Mouse (Mus musculus) NIH3T3 (cell line): Measurements from ENCODE around the gene Slain2.
"Not testable (repeated sequence)": the region's sequence is repeated elsewhere in the genome, so short reads cannot be mapped to it uniquely, and the experiment has no call there.

Experiments used
- DNase-seq: peaks from one replicate; pipeline ENCODE4 v3.0.0-alpha.2; 2012; ENCODE audit warnings: low read depth

The Slain2 gene

GRCm38 (mm10) chr5:72901866-72902265, 12.2 kb upstream of the Slain2 start:
- no peak for DNase-seq

- peak; percentile 16 for DNase-seq
Observed at GRCm38 (mm10) chr5:72902312-72902711, 11.8 kb upstream of the Slain2 start.

- DNase-seq, result peak; percentile 62
Observed at GRCm38 (mm10) chr5:72902876-72903516, 11.1 kb upstream of the Slain2 start.

DNA sequence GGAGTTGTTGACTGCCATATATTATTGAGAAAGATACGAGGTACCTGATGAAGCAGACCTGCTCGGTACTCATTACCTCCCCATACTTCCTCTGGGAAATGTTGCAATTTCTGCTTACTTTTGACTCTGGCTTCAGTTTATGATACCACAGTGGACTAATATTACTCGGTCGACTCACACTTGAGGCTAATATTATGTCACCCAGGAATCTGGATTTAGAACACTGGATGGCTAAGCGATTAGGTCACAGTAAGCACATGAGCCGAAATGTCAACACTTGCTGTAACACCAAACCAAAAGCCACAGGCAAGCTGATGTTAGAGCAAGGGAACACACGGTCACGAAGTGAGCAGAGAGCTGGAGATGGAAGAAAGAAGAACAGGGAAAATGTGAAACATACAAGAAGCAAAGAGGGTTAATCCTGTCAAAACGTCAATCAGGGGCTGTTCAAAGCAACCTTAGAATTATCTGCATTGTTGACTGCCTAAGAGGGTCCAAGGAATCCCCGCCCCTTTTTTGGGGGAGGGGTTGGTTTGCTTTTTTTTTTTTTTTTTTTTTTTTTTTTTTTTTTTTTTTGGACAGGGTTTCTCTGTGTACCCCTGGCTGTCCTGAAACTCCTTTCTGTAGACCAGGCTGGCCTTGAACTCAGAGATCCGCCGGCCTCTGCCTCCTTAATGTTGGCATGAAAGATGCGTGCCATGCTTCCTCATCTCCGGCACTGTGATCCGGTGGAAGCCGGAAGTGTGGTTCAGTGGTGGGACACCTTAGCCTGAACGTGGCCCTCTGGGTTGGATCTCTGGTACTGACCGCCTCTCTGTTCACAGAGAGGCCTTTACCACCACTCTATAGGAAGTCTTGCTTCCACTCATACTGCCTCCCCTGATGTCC, 9.0 kb upstream of the Slain2 start:
- peak; percentile 83 for DNase-seq

GRCm38 (mm10) chr5:72907402-72907801, 6.7 kb upstream of the Slain2 start:
- peak; percentile 68 for DNase-seq

DNA sequence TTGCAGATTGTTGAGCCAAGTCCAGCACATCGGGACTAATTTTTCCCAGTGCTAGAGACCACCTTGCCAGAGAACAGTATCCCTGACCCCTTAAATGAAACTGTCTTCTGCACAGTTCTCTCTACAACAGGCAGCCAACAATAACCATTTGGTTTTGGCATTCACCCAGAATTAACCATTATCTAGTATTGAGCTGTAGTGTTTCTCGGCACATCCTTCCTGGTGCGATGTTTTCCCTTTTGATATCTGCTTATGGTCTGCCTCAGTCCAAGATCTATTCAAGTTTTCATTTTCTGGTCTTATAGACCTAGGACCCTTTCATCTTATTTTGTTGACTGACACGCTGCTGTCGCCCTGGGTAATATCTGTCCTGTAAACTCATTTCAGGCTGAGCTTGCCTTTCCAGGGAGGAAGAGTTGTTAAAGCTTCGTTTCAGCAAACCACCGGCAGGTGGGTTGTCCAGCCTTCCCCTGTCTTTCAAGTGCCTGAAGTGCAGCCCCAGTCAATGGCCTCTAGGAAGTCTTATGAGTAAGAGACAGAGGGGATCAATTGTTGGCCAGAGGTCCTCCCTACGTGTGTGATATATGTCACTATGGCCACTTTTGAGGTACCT, 5.7 kb upstream of the Slain2 start:
- DNase-seq, result no peak

DNA sequence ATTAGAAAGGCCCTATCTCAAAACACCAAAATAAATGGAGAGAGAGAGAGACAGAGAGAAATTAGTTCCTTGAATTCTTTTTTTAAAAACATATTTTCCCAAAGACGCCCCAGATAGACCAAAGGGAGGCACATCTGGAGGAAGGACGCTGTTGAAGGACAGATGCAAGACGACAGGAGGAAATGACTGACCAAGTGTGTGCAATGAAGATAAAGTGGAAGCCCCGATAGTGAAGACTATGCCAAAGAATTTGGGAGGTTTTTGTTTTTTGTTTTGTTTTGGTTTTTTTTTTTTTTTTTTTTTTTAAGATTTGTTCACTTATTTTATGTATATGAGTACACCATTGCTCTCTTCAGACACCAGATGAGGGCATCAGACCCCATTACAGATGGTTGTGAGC, 4.7 kb upstream of the Slain2 start:
- DNase-seq, result no peak

GRCm38 (mm10) chr5:72910373-72910772, 3.7 kb upstream of the Slain2 start:
- DNase-seq, result peak; percentile 56

- DNase-seq, result no peak
Observed at GRCm38 (mm10) chr5:72911284-72911683, 2.8 kb upstream of the Slain2 start.

- peak; percentile 63 for DNase-seq
Observed at GRCm38 (mm10) chr5:72914633-72915561, 793 bp downstream of the Slain2 start.

- DNase-seq, result peak; percentile 37
Observed at GRCm38 (mm10) chr5:72916048-72916447, 1.9 kb downstream of the Slain2 start.

- DNase-seq, result no peak
Observed at GRCm38 (mm10) chr5:72916851-72917250, 2.7 kb downstream of the Slain2 start.

DNA sequence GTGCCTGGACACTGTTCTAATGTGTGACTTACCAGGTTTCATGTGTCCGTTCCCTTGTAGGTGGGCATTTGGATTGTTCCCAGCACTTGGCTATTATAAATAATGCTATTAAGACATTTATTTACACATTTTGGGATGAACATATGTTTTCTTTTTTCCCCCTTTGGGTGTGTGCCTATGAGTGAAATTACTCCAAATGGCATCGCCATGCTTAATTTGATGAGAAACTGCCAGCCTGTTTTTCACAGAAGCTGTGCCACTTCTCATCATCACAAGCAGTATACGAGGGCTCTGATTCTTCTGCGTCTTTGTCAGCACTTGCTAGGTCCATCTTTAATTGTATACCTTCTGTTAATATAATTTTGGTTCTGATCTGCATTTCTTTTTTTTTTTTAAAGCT, 6.3 kb downstream of the Slain2 start:
- no peak for DNase-seq

- no peak for DNase-seq
Observed at GRCm38 (mm10) chr5:72921171-72921570, 7.1 kb downstream of the Slain2 start.

DNA sequence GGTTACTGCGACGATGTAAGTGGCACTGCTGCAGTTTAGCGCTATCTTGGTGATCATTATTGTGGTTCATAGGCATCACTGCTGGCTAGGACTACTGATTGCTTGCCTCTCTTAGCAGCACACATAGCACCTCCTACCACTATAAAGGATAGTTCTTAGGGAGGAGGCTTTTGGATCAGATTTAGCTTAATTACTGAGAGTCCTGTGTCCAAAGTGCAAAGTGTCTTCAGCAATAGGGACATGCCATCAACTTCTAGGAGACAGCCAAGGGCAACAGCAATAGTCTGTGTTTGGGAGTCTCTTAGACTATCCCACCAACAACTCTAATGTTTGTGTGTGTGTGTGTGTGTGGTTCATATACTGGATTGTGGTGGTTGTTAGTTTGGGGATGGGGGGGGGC, 8.7 kb downstream of the Slain2 start:
- no peak for DNase-seq

- DNase-seq, result no peak
Observed at GRCm38 (mm10) chr5:72927074-72927473, 13.0 kb downstream of the Slain2 start.

DNA sequence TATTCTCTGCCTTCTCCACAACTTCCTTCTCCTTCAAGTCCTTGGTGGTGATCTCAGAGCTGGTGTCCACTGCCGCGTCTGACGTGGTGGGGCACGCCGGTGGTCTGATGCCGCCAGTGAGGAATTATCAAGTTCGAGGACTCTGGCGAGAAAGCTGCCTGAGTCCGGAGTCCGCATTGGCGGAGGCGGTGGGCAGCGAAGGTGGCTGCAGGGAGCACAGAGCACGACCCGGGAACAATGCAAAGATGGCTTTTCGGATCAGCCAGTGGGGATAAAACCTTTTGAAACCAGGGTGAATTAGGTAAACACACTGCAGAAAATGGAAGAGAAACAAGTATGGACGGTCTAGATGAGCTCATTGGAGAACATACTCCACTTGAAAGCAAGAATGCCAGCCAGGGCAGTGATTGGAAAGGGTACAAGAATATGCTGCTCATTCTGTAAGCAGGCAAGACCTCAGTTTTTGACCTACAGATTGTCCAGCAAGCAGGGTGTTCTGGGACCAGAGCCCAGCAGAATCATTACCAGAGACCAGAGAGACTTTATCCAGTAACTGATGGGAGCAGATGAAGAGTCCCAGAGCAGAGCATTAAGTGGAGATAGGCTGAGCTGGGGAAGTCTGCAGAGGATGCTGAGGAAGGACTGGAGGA, 19.0 kb downstream of the Slain2 start:
- no peak for DNase-seq

DNA sequence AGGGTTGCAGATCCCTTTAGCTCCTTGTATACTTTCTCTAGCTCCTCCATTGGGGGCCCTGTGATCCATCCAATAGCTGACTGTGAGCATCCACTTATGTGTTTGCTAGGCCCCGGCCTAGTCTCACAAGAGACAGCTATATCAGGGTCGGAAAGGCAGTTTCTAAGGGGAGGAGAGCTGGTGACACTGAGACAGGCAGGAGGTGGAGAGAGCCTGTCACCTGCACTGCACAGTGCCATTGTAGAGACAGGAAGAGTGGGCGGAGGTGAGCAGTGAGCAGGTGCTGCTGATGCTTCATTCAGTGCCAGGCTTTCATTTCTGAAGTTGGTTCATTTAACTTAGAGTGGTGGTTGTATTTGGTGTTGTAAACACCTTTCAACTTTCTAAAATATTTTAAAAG, 24.3 kb downstream of the Slain2 start:
- not testable (repeated sequence) for DNase-seq

- no peak for DNase-seq
Observed at GRCm38 (mm10) chr5:72939311-72939710, 25.2 kb downstream of the Slain2 start.

GRCm38 (mm10) chr5:72940906-72941432, 26.9 kb downstream of the Slain2 start:
- no peak for DNase-seq

GRCm38 (mm10) chr5:72948136-72948535, 34.0 kb downstream of the Slain2 start:
- no peak for DNase-seq
